Mouse (Mus musculus) liver, embryonic 13.5 days (tissue): Measurements from ENCODE around the gene Fam129a. TPM values are rescaled to one million over a fixed set of nuclear protein-coding genes. Genes with fewer than 3 reads are reported as not detected.

Experiments used
- ATAC-seq: fragments of 200-750 bp; cut with Nextera tagmentation; 2 replicates; pipeline ENCODE4 v1.8.0; 2017; ENCODE audit warnings: low read depth, mild to moderate bottlenecking, moderate number of reproducible peaks, moderate library complexity
- DNase-seq: peaks from one replicate; pipeline ENCODE4 v3.0.0; 2022
- H3K27ac ChIP-seq: fragments of 300-500 bp; sonication (generic); 2 replicates; pipeline ENCODE4 v1.5.1; 2015; ENCODE audit warnings: moderate library complexity, mild to moderate bottlenecking, inconsistent platforms
- H3K27me3 ChIP-seq: fragments of 300-500 bp; sonication (generic); 2 replicates; pipeline ENCODE4 v1.6.1; 2015; ENCODE audit warnings: mild to moderate bottlenecking, inconsistent platforms
- H3K36me3 ChIP-seq: fragments of 300-500 bp; sonication (generic); 2 replicates; pipeline ENCODE4 v1.6.1; 2015; ENCODE audit warnings: mild to moderate bottlenecking, inconsistent platforms
- H3K4me1 ChIP-seq: fragments of 300-500 bp; sonication (generic); replicated peaks from 2 replicates; pipeline ENCODE4 v1.6.1; 2015; ENCODE audit warnings: inconsistent platforms
- H3K4me2 ChIP-seq: fragments of 300-500 bp; sonication (generic); 2 replicates; pipeline ENCODE4 v1.6.1; 2015; ENCODE audit warnings: inconsistent platforms, mild to moderate bottlenecking, moderate library complexity
- H3K4me3 ChIP-seq: fragments of 300-500 bp; sonication (generic); replicated peaks from 2 replicates; pipeline ENCODE4 v1.5.1; 2015; ENCODE audit warnings: mild to moderate bottlenecking, inconsistent platforms
- H3K9ac ChIP-seq: fragments of 300-500 bp; sonication (generic); 2 replicates; pipeline ENCODE4 v1.6.1; 2015; ENCODE audit warnings: mild to moderate bottlenecking, inconsistent platforms
- H3K9me3 ChIP-seq: fragments of 300-500 bp; sonication (generic); replicated peaks from 2 replicates; pipeline ENCODE4 v1.6.1; 2016; ENCODE audit warnings: inconsistent platforms
- WGBS: fragments of 180-500 bp; shearing (Covaris S2); methylation state at CpG from one replicate; pipeline ENCODE4 v1.1.7; 2015; ENCODE audit not compliant: insufficient replicate concordance; 5-methylcytosine and 5-hydroxymethylcytosine counted together
- polyA plus RNA-seq: library from polyadenylated mRNA; unstranded; fragments of >200 nt; fragmentation: Nextera tagmentation; extraction: Ambion mirVana; gene quantifications from 2 replicates; pipeline ENCODE4 v1.2.1, GENCODE M21; 2015

Gene Fam129a
- polyA plus RNA-seq, 1 experiment from 2014 or later: 2.5 TPM

DNA sequence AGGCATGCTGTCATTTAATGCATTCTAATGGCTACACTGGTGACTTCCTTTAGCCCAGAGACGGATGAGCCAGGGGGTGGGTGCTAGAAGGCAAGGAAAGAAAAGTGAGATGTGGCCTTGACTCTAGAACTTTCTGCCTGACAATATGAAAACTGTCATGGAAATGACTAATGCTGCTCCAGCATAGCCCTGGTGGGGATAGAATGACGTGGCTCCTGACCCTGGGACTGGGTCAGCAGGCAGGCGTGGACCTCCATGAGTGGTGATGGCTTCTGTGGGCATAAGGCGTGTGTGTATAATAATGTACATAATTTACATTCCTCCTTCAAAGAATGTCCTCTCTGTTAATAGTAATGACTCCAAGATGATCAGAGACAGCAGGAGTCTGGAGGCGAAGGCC is 104.7 kb downstream of the Fam129a start:
- no peak overlapping the region for H3K4me3 ChIP-seq
- H3K27ac ChIP-seq: no peak overlapping the region
- H3K9ac ChIP-seq: no peak overlapping the region
- DNase-seq (no peak), ATAC-seq (no peak)
- peaks cover 3% of the 10 kb centered on the region; the same call in 1 of the 2 replicates for H3K4me1 ChIP-seq
- no peak overlapping the region for H3K4me2 ChIP-seq
- H3K27me3 ChIP-seq: no peaks in the 10 kb centered on the region
- WGBS: 74% methylated on average over 5 of the region's 5 CpGs
- no peaks in the 10 kb centered on the region for H3K9me3 ChIP-seq
- H3K36me3 ChIP-seq: no peaks in the 10 kb centered on the region

GRCm38 (mm10) chr1:151677185-151677809 is 106.3 kb downstream of the Fam129a start:
- ATAC-seq: no peak
- Histone ChIP-seq H3K4me1 (peaks cover 3% of the 10 kb centered on the region; the same call in 1 of the 2 replicates), H3K9me3 (no peaks in the 10 kb centered on the region), H3K9ac (no peak overlapping the region), H3K36me3 (no peaks in the 10 kb centered on the region), H3K27ac (no peak overlapping the region), H3K27me3 (no peaks in the 10 kb centered on the region), H3K4me3 (no peak overlapping the region), H3K4me2 (no peak overlapping the region)
- no peak for DNase-seq
- WGBS: 49% methylated on average over 3 of the region's 4 CpGs

DNA sequence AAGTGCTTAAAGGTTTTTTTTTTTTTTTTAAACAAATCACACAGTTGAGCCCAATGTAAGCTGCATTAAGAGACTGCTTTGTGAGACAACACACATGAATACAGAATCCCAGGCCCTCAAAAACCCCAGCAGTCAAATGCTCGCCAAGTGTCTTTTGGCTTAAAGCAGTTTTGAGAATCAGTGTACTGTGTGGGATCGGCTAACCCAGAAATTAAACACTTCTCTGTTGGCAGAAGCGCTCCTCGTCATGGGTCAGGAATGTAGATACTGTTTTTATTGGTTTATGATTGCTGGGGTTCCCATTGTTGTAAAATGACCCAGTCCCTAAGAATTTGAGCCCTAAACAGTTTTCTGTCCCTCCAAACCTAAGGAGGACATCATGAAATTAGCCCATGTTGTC is 107.0 kb downstream of the Fam129a start:
- DNase-seq (no peak), ATAC-seq (no peak)

GRCm38 (mm10) chr1:151679153-151679552 is 108.2 kb downstream of the Fam129a start:
- WGBS: 82% methylated on average over 7 of the region's 7 CpGs
- Histone ChIP-seq H3K4me2 (no peak overlapping the region), H3K9ac (no peak overlapping the region), H3K27ac (no peak overlapping the region), H3K36me3 (no peaks in the 10 kb centered on the region), H3K27me3 (no peaks in the 10 kb centered on the region), H3K4me3 (no peak overlapping the region), H3K9me3 (no peaks in the 10 kb centered on the region), H3K4me1 (no peaks in the 10 kb centered on the region)
- ATAC-seq (no peak), DNase-seq (no peak)

More for the DNA sequence above, 107.0 kb downstream of the Fam129a start:
- Histone ChIP-seq H3K9ac (no peak overlapping the region), H3K4me3 (no peak overlapping the region), H3K27ac (no peak overlapping the region), H3K4me1 (peaks cover under 1% of the 10 kb centered on the region; the same call in 1 of the 2 replicates), H3K27me3 (no peaks in the 10 kb centered on the region), H3K4me2 (no peak overlapping the region), H3K9me3 (no peaks in the 10 kb centered on the region), H3K36me3 (no peaks in the 10 kb centered on the region)
- WGBS: 74% methylated on average over 4 of the region's 4 CpGs

DNA sequence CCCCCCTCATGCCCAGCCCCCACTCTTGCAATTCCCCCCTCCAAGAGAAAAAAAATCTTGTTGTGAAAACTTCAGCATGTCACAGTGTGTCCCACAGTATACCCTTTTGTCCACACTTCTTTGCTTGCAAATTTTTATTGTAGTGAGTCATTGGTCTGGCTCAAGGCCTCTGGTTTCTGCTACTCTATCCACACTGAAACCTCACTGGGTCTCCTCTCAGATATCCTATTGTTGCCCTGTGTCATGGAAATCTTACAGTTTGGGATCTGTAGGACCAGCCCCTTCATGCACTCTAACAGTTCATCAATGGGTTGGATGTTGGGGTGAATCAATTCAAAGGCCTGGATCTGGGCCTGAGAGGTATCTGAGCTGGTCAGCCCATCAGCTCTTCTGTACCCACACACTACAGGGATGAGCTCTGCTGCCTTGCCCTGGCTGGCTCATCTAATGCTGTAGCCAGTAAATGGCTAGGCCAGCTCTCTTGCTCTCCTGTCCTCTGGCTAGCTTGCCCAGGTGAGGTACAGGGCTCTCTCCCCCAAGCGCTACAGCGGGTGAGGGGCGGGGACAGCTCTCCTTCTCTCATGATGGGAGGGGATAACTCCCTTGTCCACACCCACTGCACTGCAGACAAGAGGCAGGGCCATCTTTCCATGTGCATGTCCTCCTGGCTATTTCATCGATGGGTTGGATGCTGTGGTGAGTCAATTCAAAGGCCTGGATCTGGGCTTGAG is 109.1 kb downstream of the Fam129a start:
- no peak overlapping the region for H3K9ac ChIP-seq
- WGBS: 72% methylated on average over 4 of the region's 4 CpGs
- ATAC-seq: no peak

DNA sequence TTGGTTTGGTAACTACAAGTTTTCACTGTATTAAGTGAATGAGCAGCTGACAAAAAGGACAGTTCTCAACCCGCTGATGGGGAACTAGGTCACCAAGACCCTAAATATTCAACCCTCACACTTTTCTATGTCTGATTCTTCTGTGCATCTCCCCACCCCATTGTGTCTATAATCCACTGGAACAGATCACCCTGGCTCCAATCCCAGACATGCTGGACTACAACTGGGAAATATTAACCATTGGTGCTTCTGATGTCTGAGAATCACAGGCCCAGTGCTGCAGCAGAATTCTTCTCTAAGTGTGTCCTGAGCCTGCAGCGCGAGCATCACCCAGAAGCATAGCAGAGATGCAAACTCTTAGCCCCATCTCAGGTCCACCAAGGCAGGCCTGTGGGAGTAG is 110.0 kb downstream of the Fam129a start:
- no peak overlapping the region for H3K27ac ChIP-seq
- H3K9me3 ChIP-seq: no peaks in the 10 kb centered on the region
- H3K4me2 ChIP-seq: no peak overlapping the region
- no peaks in the 10 kb centered on the region for H3K36me3 ChIP-seq
- no peak overlapping the region for H3K9ac ChIP-seq
- WGBS: 80% methylated on average over 3 of the region's 3 CpGs
- H3K27me3 ChIP-seq: no peaks in the 10 kb centered on the region
- H3K4me3 ChIP-seq: no peak overlapping the region
- no peak for DNase-seq
- ATAC-seq: no peak
- 0 out of 2 replicates have a peak, but pooled peaks cover 5% of the 10 kb centered on the region for H3K4me1 ChIP-seq

More for the DNA sequence above, 109.1 kb downstream of the Fam129a start:
- Histone ChIP-seq H3K4me1 (no peaks in the 10 kb centered on the region), H3K4me3 (no peak overlapping the region), H3K9me3 (no peaks in the 10 kb centered on the region), H3K4me2 (no peak overlapping the region), H3K36me3 (no peaks in the 10 kb centered on the region), H3K27ac (no peak overlapping the region), H3K27me3 (no peaks in the 10 kb centered on the region)
- DNase-seq: no peak

- WGBS: 31% methylated on average over 6 of the region's 6 CpGs
- H3K4me1 ChIP-seq: 0 out of 2 replicates have a peak, but pooled peaks cover 5% of the 10 kb centered on the region
- ATAC-seq: no peak
Observed at GRCm38 (mm10) chr1:151682896-151683295, 111.9 kb downstream of the Fam129a start.

GRCm38 (mm10) chr1:151684451-151684892 is 113.5 kb downstream of the Fam129a start:
- no peak for DNase-seq
- no peaks in the 10 kb centered on the region for H3K27me3 ChIP-seq

More at GRCm38 (mm10) chr1:151682896-151683295, 111.9 kb downstream of the Fam129a start:
- Histone ChIP-seq H3K27ac (no peak overlapping the region), H3K27me3 (no peaks in the 10 kb centered on the region), H3K36me3 (no peaks in the 10 kb centered on the region), H3K9me3 (no peaks in the 10 kb centered on the region), H3K4me3 (no peak overlapping the region), H3K4me2 (no peak overlapping the region), H3K9ac (no peak overlapping the region)
- no peak for DNase-seq

GRCm38 (mm10) chr1:151684978-151685377 is 114.0 kb downstream of the Fam129a start:
- no peak overlapping the region for H3K27ac ChIP-seq
- 57% methylated on average over 5 of the region's 5 CpGs for WGBS
- H3K4me3 ChIP-seq: no peak overlapping the region
- DNase-seq: no peak
- no peak for ATAC-seq
- H3K36me3 ChIP-seq: no peaks in the 10 kb centered on the region
- no peaks in the 10 kb centered on the region for H3K27me3 ChIP-seq
- H3K4me1 ChIP-seq: peaks cover 10% of the 10 kb centered on the region; the same call in 1 of the 2 replicates
- H3K9ac ChIP-seq: no peak overlapping the region
- H3K4me2 ChIP-seq: no peak overlapping the region
- no peaks in the 10 kb centered on the region for H3K9me3 ChIP-seq

More at GRCm38 (mm10) chr1:151684451-151684892, 113.5 kb downstream of the Fam129a start:
- 66% methylated on average over 7 of the region's 7 CpGs for WGBS
- H3K4me3 ChIP-seq: no peak overlapping the region
- peaks cover 7% of the 10 kb centered on the region; the same call in 1 of the 2 replicates for H3K4me1 ChIP-seq
- no peak overlapping the region for H3K9ac ChIP-seq
- H3K36me3 ChIP-seq: no peaks in the 10 kb centered on the region
- H3K9me3 ChIP-seq: no peaks in the 10 kb centered on the region
- no peak overlapping the region for H3K27ac ChIP-seq
- no peak overlapping the region for H3K4me2 ChIP-seq
- ATAC-seq: no peak

DNA sequence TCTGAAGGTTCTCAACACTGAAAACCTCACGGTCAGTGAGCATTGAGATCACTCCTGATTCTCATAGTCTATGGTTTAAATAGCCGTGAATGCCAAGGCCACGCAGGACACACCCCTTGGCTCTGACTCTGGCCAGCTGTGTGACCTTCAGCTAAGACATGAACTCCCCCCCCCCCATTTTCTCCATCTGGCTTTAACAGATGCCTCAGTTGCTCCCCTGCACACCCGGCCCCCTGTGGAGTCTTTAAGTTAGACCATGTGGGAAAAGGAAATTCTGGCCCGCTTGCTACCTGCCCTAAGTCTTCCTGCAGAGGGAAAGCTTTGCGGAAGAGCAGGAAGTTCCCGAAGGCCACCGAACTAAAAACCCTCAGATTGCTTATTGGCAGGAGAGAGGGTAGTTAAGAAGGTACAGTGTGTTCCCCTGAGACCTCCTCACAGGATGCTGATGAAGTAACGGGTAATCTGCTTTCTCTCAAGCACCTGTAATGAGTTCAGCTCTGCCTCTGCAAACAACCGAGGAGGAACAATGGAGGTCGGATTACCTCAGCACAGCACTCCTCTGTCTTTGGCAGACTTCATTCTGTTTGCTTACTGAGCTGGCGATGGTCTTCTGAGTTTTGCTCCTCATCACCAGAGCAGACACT is 114.8 kb downstream of the Fam129a start:
- no peak for DNase-seq

DNA sequence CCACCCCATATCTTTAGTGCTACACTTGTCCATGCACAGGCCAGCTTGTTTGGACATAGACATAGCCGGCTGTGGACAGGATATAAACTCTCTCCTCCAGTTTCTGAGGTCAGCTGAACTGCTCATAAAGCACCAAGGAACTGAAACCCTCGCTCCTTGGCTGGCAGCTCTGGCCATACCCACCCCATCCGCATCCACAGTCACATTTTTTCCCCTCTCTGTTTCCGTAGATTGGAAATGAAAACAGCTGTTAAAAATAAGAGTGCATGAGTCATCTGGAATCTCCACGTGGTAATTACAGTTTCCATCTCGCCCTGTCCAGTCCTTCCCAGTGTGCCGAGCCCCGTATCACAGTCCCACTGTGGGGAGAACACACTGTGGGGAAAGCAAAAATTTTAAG is 115.7 kb downstream of the Fam129a start:
- H3K27me3 ChIP-seq: no peaks in the 10 kb centered on the region
- H3K9ac ChIP-seq: no peak overlapping the region
- H3K36me3 ChIP-seq: no peaks in the 10 kb centered on the region
- 46% methylated on average over 8 of the region's 8 CpGs for WGBS
- H3K4me2 ChIP-seq: no peak overlapping the region
- peaks cover 10% of the 10 kb centered on the region; the same call in 1 of the 2 replicates for H3K4me1 ChIP-seq
- ATAC-seq: no peak
- no peak overlapping the region for H3K4me3 ChIP-seq
- H3K27ac ChIP-seq: no peak overlapping the region
- H3K9me3 ChIP-seq: no peaks in the 10 kb centered on the region
- no peak for DNase-seq

More for the DNA sequence above, 114.8 kb downstream of the Fam129a start:
- Histone ChIP-seq H3K4me2 (no peak overlapping the region), H3K9me3 (no peaks in the 10 kb centered on the region), H3K9ac (no peak overlapping the region), H3K4me3 (no peak overlapping the region), H3K27ac (no peak overlapping the region), H3K27me3 (no peaks in the 10 kb centered on the region), H3K4me1 (peaks cover 10% of the 10 kb centered on the region; the same call in 1 of the 2 replicates), H3K36me3 (no peaks in the 10 kb centered on the region)
- no peak for ATAC-seq
- 47% methylated on average over 12 of the region's 12 CpGs for WGBS
